Mouse (Mus musculus): Measurements from ENCODE around the gene Atp6v1c2.

Gene Atp6v1c2

DNA sequence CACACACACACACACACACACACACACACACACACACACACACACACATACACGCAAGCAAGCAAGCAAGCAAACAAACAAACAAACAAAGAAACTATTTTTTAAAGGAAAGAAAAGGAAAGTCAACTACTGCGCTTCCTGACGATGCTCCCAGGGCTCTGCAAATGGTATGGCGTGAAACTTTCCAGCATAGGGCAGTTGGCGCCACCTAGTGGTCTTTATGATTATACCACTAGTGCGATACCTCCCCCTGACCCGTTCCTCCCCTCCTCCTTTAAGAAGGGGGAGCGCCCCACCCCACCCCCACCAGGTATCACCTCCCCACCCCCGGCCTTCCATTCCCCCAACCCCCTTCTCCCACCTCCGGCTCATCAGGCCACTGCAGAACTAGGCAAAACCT is 72.3 kb downstream of the Atp6v1c2 start:
- DNase-seq (ENCODE audit: low spot score), result no peak

DNA sequence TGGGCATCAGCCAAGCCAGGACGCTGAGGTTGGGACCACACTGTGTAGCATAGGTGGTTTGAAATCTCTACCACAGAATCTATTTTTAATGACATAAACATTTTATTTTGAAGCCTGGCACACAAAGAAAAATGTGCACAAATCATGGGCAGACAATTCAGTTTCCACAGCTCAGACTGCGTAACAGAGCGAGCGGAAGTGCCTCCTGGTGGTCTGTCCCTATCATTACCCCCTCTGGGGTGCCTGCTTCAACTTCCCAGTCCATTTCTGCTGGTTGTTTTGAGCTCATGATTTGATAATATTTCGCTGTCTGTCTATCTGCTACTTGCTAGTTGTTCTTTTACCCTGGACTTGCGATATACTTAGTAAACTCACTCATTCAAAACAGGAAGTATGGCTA is 73.6 kb downstream of the Atp6v1c2 start:
- DNase-seq (ENCODE audit: low spot score), result no peak

DNA sequence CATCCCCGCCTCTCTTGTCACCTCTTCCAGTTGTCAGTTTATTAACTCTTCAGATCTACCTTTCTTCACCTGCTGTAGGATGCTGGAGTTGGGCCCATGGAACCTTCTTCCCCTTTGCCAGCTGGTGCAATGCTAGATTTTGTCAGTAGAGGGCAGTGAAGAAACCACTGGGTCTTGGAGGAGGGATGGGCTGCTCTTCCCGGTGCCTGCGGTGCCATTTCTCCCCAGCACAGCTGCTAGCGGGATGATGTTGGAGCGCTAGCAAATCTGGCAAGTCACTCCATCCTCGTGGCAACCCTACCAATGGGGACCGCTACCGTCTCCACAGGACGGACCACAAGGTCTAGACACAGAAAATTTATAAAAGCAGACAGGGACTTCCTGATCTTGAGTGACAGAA is 76.1 kb downstream of the Atp6v1c2 start:
- DNase-seq (ENCODE audit: low spot score), result no peak

DNA sequence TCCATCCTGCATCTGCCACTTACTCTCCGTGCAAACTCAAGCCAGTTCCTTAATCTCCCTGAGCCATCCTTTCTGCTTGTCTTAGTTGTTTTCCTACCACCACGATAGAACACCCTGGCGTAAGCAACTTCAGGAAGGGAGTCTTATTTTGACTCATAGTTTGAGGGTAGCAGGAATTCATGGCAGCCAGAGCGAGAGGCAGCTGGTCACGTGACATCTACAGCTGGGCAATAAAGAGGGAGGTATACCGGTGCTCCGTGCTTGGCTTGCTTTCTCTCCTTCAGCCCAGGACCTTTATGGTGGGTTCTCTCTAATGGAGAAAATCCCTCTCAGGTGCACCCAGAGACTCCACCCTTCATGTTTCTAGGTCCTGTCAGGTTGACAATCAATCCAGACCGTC is 78.2 kb downstream of the Atp6v1c2 start:
- DNase-seq (ENCODE audit: low spot score), result no peak

DNA sequence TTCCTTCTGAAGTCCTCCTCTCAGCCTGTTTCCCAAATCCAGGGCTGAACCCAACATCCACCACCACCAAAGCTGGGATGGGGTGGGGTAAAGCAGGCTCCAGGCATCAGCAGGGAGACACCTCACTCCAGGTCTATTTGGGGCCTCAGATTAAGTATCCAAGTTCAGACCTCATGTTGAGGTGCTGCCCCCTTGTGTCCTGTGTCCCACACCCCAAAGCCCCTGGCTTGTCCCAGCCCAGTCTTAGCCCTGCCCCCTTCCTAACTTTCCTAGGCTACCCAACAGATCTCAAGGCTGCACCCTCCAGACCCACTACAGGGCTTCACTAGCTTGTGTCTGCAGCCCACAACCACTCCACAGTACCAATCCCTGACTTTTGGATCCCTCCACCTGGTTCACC is 87.1 kb downstream of the Atp6v1c2 start:
- DNase-seq (ENCODE audit: low spot score), result no peak

DNA sequence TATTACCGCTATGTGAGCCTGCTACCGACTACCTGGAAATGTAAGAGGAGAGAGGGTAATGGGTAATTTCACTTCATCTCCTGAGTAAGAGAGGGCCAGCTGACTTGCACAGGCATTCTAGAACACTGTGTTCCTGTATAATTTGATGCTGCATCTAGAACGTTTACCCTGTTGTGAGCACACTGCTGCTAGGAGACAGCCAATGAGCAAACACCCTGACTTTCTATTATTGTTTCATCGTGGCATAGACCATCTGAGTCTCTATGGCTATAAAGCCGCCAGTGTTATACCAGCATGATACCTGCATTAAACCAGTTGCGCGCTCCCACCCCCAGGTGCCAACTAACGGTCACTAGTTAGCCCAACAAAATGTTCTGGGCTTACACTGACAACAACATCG is 87.5 kb downstream of the Atp6v1c2 start:
- no peak for DNase-seq (ENCODE audit: low spot score)

DNA sequence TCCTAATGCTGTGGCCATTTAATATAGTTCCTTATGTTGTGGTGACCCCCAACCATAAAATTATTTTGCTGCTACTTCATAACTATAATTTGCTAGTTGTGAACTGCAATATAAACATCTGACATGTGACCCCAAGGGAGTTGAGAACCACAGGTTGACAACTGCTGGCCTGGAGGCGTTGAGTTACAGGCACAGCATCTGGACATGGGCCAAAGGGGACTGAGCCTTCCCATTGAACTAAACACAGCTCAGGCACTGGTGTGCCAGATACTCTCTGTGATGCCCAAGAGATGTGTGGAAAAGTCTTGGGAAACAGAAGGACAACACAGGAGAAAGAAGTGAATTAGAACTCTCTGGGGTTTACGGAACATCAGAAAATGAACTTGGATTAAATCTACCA is 88.1 kb downstream of the Atp6v1c2 start:
- DNase-seq (ENCODE audit: low spot score), result no peak

DNA sequence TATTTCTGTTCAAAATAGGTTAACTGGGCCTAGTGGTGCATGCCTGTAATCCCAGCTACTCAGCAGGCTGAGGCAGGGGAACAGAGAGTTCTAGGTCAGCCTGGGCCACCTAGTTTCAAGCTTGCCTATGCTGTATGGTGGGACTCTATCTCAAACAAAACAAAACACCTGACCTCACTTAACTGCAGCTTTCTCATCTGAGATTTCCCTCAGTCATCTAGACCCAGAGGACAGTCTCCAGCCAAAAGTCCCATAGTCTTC is 89.8 kb downstream of the Atp6v1c2 start:
- no peak for DNase-seq (ENCODE audit: low spot score)

DNA sequence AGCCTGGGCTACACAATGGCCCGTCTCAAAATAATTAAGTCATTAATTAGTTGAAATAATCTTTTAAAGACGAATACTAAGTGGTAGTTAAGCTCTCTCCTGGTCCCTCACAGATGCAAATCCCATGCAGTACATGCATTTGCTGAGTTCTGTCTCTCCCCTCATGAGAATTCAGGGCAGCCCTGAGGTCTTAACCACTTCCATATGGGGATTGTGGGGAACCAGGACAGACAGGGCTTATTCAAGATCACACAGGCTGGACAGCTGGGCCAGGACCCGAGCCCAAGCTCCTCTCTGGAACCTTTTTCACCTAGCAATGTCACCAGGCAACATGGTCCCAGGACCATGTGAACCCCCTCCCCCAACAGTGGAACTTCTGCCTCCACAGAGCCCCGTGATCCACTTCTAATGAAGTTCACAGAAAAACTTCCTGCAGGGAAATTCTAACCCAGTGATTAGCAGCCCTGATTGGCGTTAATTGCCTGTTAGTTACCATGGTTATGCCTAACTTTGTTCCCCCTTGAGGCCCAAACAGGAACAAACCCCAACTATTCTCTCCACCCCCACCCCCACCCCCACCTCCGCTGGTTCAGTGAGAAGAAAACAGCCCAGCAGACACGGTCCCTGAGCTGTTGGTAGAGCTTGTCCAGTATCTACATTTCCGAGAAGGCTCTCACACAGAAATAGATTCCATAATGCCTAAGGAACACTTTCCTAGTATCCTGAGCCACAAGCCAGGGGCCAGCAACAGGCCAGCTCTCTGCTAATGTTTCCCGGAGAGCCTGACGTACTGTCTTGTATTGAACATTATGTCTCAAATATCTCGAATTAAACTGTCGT is 90.4 kb downstream of the Atp6v1c2 start:
- no peak for DNase-seq (ENCODE audit: low spot score)

DNA sequence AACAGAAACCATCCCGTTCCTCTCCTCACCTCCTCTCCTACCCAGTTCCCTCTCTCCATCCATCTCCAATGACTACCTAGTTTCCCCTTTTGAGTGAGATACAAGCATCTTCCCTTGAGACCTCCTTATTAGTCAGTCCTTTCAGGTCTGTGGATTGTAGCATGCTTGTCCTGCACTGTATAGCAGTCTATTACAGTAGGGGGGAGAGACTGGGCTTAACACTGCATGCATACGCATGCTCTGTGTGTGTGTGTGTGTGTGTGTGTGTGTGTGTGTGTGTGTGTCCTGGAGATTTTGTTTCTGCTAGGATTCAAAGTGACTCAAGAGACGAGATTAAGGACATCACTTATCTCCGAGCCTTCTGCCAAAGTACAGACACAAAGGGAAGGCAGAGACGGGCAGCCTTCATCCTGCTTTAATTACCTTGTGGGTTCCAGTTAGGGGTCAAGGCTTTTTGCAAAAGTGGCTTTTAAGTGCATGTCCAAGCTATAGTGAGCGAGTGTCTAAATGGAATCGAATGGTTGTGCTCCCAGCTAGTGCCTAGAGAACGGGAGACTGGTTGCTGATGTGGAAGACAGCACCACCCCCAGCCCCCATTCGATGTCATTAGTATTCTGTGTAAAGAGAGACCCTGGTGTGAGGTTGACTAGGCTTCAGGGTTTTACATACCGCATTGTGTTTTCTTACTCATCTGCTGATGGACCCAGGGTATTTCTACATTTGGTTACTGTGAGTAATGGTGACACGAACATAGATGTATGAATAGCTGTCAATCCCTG is 93.4 kb downstream of the Atp6v1c2 start:
- DNase-seq (ENCODE audit: low spot score), result no peak
